Mouse (Mus musculus) gonadal fat pad, adult 2 months (tissue): Measurements from ENCODE around the gene Sdc4. TPM values are rescaled to one million over a fixed set of nuclear protein-coding genes. Genes with fewer than 3 reads are reported as not detected.

ENCODE experiments used
- DNase-seq: peaks from one replicate; pipeline ENCODE4 v3.0.0-alpha.2; 2012; ENCODE audit warnings: low read depth
- polyA plus RNA-seq: library from polyadenylated mRNA; depleted of rRNA; stranded (reverse); fragments of >200 nt; gene quantifications from 2 replicates; pipeline ENCODE4 v1.2.3, GENCODE M21; 2012; rRNA removed

The Sdc4 gene
- polyA plus RNA-seq, 1 experiment: 18.0 TPM

DNA sequence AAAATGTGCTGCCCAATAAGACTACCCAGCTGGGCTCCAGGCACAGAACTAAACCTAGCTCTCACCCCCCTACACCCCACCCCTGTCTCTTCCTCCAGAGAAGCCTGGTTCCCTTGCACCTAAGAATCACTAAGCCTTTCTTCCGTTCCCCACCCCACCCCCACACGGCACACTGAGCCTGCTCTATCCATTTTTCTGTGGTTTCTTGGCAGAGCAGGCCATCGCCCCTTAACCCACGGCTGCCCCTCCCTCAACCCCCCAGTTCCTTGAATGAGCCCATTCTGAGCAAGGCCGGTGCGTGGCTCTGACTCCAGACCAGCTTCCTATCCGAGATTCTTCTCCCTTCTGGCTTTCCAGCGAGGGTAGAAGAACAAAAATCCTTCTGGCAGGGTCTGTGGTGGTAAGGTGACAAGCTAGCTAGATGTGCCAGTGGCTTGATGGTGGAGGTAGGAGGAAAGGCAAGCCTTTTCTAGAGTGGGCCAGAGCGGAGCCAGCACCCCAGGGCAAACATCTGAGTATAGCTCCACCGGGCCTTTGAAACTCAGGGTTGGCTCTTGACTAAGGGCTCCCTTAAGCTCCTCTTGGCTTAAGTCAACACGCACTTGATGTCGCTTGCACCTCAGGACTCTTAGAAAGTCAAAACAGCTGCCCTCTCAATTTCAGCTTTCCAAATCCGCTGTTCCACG lies 40.1 kb downstream of the Sdc4 start:
- DNase-seq: no peak

DNA sequence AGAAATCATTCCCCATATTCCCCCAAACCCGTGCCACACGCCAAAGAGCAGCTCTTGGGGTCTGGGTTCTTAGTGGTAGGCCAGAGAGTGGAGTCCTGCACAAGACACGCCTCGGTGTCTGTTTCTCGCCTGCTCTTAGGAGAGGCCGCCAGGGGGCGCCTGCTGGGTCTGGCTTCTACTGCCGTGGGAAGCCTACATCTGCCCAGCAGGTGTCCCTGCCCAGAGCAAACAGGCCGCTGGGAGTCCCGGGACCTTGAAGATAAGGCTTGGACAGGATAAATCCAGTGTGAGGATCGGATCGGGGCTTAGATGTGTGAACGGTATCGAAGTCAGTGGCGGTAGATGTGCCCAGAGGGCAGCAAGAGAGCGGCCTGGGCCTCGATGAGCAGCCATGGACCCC lies 40.8 kb downstream of the Sdc4 start, which contains the start of gene Rbpjl:
Gene Rbpjl, plus strand, starts transcription at position 236 of the 400 bp plus-strand sequence.
- DNase-seq: no peak

DNA sequence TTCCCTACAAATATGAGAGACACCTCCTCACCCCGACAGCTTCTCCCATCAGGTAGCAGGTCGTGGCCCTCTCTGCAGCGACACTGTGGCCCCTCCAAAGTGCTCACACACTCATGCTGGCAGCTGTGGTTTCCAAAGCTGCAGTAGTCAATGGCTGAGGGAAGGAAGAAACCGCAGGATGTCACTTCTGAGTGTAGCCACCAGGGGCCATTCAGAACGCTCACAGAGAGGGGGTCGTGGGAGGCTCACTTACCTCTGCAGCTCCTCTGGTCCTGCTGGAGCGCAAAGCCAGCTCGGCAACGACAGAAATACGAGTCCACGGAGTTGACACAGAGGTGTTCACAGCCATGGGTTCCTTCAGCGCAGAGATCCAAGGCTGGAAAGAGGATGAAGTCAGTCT lies 46.8 kb downstream of the Sdc4 start:
- DNase-seq: no peak

DNA sequence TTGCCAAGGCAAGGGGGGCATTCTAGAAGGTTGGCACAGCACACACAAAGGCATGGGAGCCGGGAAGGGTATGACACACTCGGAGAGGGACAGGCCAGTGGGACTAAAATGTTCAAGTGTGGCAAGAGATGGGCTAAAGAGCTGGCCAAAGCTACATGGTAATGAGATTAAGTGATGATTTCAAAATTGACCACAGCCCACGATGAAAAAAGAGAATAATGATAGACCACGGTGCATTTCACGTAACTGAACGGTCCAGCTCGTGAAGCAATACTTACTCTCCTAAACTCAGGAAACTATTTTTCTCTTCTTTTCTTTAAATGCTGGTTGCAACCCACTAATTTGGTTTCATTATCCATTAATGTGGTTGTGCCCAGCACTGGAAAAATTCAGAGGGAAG lies 47.6 kb downstream of the Sdc4 start:
- no peak for DNase-seq

DNA sequence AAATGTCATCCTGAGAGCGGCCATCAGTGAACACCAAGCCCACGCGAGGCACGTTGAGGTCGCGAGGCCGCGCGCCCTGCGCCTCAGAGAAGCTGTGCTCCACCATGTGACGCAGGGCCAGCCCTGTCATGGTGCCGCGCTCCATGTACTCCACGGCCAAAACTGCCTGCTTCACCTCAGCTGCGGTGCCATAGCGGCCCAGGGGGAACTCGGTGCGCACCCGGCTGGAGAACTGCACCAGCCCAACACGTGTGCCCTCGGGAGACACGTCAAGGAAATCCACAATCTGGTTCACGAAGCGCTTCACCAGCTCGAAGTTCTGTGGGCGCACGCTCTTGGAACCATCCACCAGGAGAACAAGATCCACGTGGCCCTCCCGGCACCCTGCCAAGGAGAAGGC lies 50.6 kb downstream of the Sdc4 start:
- DNase-seq: no peak

DNA sequence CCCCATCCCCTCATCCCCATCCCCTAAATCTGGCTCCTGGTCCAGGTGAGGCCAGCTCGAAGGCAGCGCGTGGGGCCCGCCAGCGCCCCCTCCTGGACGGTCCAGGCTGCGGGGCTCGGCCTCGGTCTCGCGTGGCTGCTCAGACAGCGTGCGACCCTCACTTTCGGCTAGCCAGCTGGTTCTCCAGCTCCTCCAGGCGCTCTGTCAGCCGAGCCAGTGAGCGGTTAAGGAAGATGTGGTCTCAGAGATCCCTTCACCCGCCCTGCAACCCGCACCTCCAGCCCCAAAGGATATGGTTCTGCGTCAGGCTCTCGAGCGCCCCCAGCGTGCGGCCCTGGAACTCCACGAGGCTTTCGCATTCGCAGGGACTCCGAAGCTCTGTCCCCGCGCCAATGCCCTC lies 54.2 kb downstream of the Sdc4 start:
- no peak for DNase-seq

DNA sequence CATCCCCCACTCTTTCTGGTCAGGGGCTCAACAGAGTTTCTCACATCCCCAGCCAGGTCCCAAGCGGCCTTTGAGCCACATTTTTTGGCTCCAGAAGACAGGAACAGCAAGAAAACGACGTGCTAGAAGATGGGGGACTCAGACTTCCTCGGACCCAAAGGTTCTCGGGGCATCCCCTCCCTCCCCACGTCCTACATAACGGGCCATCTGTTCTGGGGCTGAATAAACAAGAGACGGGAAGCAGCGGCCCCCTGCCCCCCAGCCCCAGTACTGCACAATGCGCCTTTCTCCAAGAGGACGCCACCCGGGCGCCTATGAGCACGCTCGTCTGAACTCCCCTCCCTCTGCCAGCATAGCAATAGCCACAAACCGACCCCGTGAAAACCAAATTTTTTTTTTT lies 54.7 kb downstream of the Sdc4 start, which contains the start of gene Slpi:
Gene Slpi, minus strand, starts transcription at position 76 of the 400 bp plus-strand sequence.
- no peak for DNase-seq

DNA sequence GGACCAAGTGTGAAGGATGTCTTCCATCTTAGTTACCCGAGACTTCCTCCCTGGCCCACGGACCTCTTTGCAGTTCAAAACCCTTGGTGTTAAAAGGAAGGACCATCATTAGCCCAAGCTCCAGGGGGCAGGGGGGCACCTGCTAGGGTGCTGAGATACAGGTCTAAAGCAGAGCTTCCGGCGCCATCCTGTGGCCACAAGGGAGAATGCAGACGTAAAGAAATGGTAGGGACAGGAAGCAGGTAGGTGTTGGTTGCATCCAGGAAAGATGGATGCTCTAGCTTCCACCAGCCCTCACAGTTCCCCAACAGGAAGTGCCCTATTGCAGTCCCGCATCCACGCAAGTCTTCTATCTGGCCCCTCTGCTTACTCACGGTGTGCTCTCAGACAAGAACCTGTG lies 56.7 kb downstream of the Sdc4 start:
- DNase-seq: no peak

DNA sequence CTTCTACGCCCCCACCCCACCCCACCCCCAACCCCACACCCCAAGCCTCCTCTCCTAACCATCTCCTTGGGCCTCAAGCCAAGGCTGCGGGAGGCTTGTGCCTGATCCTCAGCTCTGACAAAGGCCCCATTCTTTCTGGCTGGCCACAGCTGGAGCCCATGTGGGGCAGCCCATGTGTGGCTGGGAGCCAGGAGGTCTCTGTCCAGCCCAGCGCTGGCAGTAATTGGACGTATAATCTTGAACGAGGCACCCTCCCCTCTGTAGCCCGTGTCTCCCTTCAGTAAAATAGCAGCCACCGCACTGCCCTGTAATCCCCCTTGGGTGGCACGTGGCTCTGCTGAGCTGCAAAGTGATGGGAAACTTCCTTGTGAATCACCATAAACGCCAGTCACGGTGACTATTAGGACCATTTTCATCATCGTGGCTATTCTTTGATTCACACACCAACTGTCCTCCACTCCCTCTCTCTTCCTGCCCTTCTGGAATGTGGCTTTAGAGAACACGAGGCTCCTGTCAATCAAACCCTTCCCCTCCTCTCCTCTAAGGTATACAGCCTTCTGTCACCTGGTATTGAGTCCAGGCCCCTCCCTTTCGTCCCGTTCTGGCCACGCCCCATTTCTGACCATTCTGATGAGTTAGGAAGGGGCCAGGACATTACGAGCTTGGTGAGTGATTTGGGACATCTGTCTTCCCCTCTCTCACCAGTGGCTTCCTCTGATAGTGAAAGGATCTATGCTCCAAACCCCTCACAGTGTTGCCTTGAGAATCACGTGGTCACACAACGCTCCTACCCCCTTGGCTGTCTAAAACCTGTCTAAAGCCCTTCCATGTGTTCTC lies 57.5 kb downstream of the Sdc4 start:
- DNase-seq: no peak

DNA sequence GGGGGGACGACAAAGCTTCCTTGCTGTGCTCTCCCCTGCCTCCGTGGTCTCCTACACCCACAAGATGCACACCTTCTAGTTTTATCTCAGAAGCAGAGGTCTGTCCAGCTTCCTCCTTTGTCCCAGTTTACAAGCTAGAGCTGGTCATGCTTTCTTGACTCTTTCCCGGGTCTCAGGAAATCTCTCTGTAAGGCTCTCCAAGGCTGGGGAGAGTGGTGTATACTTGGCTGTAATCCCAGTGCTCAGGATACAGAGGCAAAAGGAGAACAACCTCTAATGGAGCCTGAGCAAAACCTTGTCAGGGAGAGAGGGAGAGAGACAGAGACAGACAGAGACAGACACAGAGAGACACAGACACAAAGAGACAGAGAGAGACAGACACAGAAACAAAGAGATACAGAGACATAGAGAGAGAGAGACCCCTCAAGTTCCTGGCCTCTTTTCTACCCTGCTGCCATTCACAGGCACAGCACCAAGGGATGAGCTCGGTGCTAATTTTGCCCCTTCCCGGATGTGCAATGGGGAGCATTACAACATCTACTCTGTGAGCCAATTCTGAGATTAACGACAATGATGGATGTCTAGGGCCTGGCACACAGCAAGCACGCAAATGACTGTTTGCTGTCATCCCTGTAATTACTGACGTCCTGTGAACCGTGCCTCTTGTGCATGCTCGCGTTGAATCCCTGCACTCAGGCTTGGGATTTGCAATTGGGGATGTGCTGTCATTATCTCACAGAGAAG lies 59.9 kb downstream of the Sdc4 start:
- DNase-seq: no peak

DNA sequence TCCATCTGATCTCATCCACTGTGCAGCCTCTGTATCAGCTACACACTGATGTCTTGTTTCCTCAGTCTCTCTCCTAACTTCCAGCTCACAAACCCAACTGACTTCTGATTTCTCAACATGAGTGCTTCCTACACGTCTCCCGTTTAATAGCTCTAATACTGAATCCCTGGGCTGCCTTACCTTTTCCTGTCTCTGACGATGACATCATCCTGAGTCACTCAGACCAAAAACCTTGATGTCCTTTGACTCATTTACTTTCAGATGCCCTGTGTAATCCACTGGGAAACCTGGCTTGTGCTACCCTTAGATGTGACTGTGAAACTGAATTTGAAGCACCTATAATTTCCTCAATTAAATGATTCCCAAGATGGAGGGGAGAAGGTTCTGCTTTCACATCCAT lies 60.7 kb downstream of the Sdc4 start:
- DNase-seq: no peak

DNA sequence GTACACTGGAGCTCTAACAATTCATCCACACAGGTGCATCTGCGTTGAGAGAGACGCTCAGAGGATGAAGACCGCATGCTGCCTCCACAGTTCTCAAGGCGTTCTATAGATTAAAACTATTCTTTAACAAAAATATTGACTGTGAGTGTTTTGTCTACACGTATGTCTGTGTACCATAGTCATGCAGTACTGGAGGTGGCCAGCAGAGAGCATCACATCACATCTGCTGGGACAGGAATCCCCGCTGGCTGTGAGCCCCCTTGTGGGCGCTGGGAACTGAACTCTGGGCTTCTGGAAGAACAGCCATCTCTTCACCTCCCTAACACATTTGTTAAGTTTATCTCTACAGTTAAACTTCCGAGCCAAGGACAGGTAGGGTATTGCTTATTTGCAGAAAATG lies 62.0 kb downstream of the Sdc4 start:
- no peak for DNase-seq

DNA sequence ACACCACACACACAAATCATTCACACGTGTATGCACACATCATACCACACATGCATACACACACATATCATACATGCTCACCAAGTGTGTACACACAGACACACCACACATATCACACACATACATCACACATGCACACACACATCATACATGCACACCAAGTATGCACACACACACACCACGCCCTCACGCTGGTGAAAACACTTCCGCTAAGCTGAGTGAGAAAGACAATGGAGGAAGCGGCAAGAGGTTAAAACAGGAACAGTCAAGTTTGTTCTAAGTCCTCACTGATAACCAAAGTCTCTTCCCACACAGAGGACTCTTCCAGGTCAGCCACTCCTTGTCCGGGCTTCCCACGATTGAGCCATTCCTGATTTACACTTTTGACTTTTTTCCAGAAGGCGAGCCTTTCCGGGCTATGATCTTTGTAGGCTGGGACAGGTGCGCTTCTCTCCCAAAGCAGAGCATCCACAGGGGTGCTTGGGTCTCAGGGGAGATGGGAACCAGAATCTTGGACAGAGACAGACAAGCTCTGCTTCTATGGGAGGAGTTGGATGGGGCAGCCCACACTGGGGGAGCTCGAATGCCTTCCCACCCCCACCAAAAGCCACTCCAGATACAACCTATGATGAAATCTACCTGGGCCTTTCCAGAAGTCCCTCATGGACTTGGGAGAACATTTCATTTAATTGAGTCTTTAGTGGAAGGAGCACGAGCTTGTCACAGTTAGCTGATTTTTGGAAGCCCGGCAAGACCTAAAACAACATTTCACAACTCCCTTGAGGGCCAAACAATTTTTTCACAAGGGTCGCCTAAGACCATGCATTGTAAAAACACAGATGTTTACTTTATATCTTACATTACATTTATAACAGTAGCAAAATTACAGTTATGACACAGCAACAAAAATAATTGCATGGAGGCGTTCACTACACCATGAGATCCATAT lies 65.9 kb downstream of the Sdc4 start:
- DNase-seq: no peak

Other genes starting within 250 kb of the Sdc4 start
- gene Wfdc15a, start 243.8 kb downstream of the Sdc4 start, polyA plus RNA-seq: 0.63 and 1.6 TPM in 2 replicates
- 420 and 765 TPM in 2 replicates for gene Wfdc15b, start 222.2 kb downstream of the Sdc4 start, polyA plus RNA-seq
- 4.1 TPM in 1 of 2 replicates, not detected in the other for gene Svs2, start 205.4 kb downstream of the Sdc4 start, polyA plus RNA-seq
- gene Svs3b, start 187.2 kb downstream of the Sdc4 start, polyA plus RNA-seq: 0.69 TPM in 1 of 2 replicates, not detected in the other
- gene Svs4, start 165.4 kb downstream of the Sdc4 start, polyA plus RNA-seq: 15.6 TPM in 1 of 2 replicates, not detected in the other
- 3.0 TPM in 1 of 2 replicates, not detected in the other for gene Svs3a, start 154.6 kb downstream of the Sdc4 start, polyA plus RNA-seq
- 0.27 TPM in 1 of 2 replicates, not detected in the other for gene Svs6, start 127.1 kb downstream of the Sdc4 start, polyA plus RNA-seq
- 32.6 TPM in 1 of 2 replicates, not detected in the other for gene Svs5, start 111.1 kb downstream of the Sdc4 start, polyA plus RNA-seq
- gene Slpi, start 54.8 kb downstream of the Sdc4 start, polyA plus RNA-seq: 73.0 and 86.1 TPM in 2 replicates
- gene Rbpjl, start 40.7 kb downstream of the Sdc4 start, polyA plus RNA-seq: 0.03 TPM in 2 replicates
- 0.88 and 1.4 TPM in 2 replicates for gene Matn4, start 38.7 kb downstream of the Sdc4 start, polyA plus RNA-seq
- 94.8 and 100 TPM in 2 replicates for gene Sys1, start 13.1 kb upstream of the Sdc4 start, polyA plus RNA-seq
- gene Gm20458, start 17.1 kb upstream of the Sdc4 start, polyA plus RNA-seq: 21.8 and 25.0 TPM in 2 replicates
- not detected in 2 replicates for gene Trp53tg5, start 29.8 kb upstream of the Sdc4 start, polyA plus RNA-seq
- 24.8 and 29.5 TPM in 2 replicates for gene Dbndd2, start 42.2 kb upstream of the Sdc4 start, polyA plus RNA-seq
- 97.9 and 128 TPM in 2 replicates for gene Pigt, start 53.6 kb upstream of the Sdc4 start, polyA plus RNA-seq
- 12.1 and 16.0 TPM in 2 replicates for gene Wfdc2, start 118.5 kb upstream of the Sdc4 start, polyA plus RNA-seq
- 317 and 597 TPM in 2 replicates for gene Spint3, start 129.6 kb upstream of the Sdc4 start, polyA plus RNA-seq
- gene Wfdc6a, start 141.6 kb upstream of the Sdc4 start, polyA plus RNA-seq: 94.1 and 109 TPM in 2 replicates
- gene Eppin, start 149.7 kb upstream of the Sdc4 start, polyA plus RNA-seq: 211 and 222 TPM in 2 replicates
- gene Wfdc6b, start 169.6 kb upstream of the Sdc4 start, polyA plus RNA-seq: 159 and 208 TPM in 2 replicates
- gene Wfdc8, start 169.7 kb upstream of the Sdc4 start, polyA plus RNA-seq: 341 and 347 TPM in 2 replicates
- 238 and 428 TPM in 2 replicates for gene Wfdc16, start 194.9 kb upstream of the Sdc4 start, polyA plus RNA-seq
- gene Wfdc10, start 212.2 kb upstream of the Sdc4 start, polyA plus RNA-seq: 5,228 and 5,435 TPM in 2 replicates
- gene Wfdc9, start 212.7 kb upstream of the Sdc4 start, polyA plus RNA-seq: 190 and 293 TPM in 2 replicates
- gene Wfdc11, start 230.2 kb upstream of the Sdc4 start, polyA plus RNA-seq: 6.6 and 15.6 TPM in 2 replicates
- gene Wfdc13, start 241.2 kb upstream of the Sdc4 start, polyA plus RNA-seq: 1,038 and 1,237 TPM in 2 replicates